Mouse (Mus musculus): ENCODE results near the gene Hoxa7.

GRCm38 (mm10) chr6:52248638-52249414 lies 27.2 kb upstream of the Hoxa7 start:
- TF ChIP-seq CTCF (IDR thresholded peaks at IDR 0.05; ENCODE audit: low read depth, low read length) (no peak), POLR2A (IDR thresholded peaks at IDR 0.05; ENCODE audit: insufficient read depth, low read length) (no peak)
